Mouse (Mus musculus) heart, embryonic 10.5 days (tissue): ENCODE measurements around the gene Angptl8. TPM values are rescaled to one million over a fixed set of nuclear protein-coding genes. Genes with fewer than 3 reads are reported as not detected.
"Not testable (repeated sequence)": the region's sequence is repeated elsewhere in the genome, so short reads cannot be mapped to it uniquely, and the experiment has no call there.

Experiments
- DNase-seq: peaks from one replicate; pipeline ENCODE4 v3.0.0-alpha.2; 2017; ENCODE audit warnings: low spot score
- H3K27ac ChIP-seq: fragments of 300-500 bp; sonication (generic); 2 replicates; pipeline ENCODE4 v1.5.1; 2016; ENCODE audit warnings: mild to moderate bottlenecking
- H3K27me3 ChIP-seq: fragments of 300-500 bp; sonication (generic); 2 replicates; pipeline ENCODE4 v1.6.1; 2016; ENCODE audit warnings: mild to moderate bottlenecking; ENCODE audit not compliant: poor library complexity, insufficient read depth, severe bottlenecking
- H3K36me3 ChIP-seq: fragments of 300-500 bp; sonication (generic); 2 replicates; pipeline ENCODE4 v1.6.1; 2016; ENCODE audit warnings: mild to moderate bottlenecking, moderate library complexity
- H3K4me1 ChIP-seq: fragments of 300-500 bp; sonication (generic); 2 replicates; pipeline ENCODE4 v1.6.1; 2016; ENCODE audit warnings: mild to moderate bottlenecking
- H3K4me3 ChIP-seq: fragments of 300-500 bp; sonication (generic); 2 replicates; pipeline ENCODE4 v1.5.1; 2016; ENCODE audit warnings: mild to moderate bottlenecking, moderate library complexity
- H3K9me3 ChIP-seq: fragments of 300-500 bp; sonication (generic); 2 replicates; pipeline ENCODE4 v1.6.1; 2016; ENCODE audit warnings: mild to moderate bottlenecking, moderate library complexity
- WGBS: fragments of 180-500 bp; shearing (Covaris S2); methylation state at CpG from one replicate; pipeline ENCODE4 v1.1.7; 2016; 5-methylcytosine and 5-hydroxymethylcytosine counted together
- polyA plus RNA-seq: library from polyadenylated mRNA; unstranded; fragments of >200 nt; fragmentation: Nextera tagmentation; extraction: Ambion mirVana; gene quantifications from 2 replicates; pipeline ENCODE4 v1.2.1, GENCODE M21; 2016

The Angptl8 gene
- 2.5 and 5.7 TPM in 2 replicates for polyA plus RNA-seq

DNA sequence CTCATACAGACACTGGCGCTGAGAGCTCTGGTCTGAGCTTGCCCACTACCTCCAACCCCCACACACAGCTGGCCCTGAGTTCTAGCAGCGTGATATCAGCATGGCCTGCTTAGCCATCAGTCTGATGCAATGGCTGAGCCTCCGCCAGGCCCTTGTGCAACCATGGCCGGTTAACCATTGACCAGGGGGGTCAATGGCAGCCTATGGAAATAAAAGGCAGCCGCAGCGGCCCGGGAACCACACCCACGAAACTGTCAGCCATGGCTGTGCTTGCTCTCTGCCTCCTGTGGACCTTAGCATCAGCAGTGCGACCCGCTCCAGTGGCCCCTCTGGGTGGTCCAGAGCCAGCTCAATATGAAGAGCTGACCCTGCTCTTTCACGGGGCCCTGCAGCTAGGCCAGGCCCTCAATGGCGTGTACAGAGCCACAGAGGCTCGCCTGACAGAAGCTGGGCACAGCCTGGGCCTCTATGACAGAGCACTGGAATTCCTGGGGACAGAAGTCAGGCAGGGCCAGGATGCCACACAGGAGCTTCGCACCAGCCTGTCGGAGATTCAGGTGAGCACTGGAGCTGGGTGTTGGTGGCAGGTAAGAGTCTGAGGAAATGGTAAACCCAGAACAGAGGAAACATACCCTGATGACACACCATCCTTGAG is at the start of gene Angptl8:
TSS of gene Angptl8 (plus strand) at position 253 of the 655 bp plus-strand sequence.
- 87% methylated on average over 15 of the region's 15 CpGs for WGBS
- no peaks in the 10 kb centered on the region for H3K27me3 ChIP-seq
- no peak within 1 kb of the TSS for H3K4me3 ChIP-seq
- DNase-seq = no peak
- peaks cover 93% of the 10 kb centered on the region for H3K36me3 ChIP-seq
- no peaks in the 10 kb centered on the region for H3K4me1 ChIP-seq
- no peak within 1 kb of the TSS for H3K27ac ChIP-seq
- H3K9me3 ChIP-seq = no peaks in the 10 kb centered on the region

DNA sequence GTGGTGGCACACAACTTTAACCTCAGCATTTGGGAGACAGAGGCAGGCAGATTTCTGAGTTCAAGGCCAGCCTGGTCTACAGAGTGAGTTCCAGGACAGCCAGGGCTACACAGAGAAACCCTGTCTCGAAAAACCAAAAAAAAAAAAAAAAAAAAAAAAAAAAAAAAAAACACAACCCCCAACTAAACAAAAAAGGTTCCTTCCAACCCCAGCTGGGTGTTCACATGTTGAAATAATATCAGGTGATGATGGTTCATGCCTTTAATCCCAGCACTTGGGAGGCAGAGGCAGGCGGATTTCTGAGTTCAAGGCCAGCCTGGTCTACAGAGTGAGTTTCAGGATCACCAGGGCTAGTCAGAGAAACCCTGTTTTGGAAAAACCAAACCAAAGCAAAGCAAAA is 49.0 kb upstream of the Angptl8 start:
- not testable (repeated sequence) for H3K27ac ChIP-seq, H3K4me3 ChIP-seq, H3K27me3 ChIP-seq, H3K9me3 ChIP-seq, DNase-seq
- peaks cover 17% of the 10 kb centered on the region for H3K4me1 ChIP-seq
- peaks cover 89% of the 10 kb centered on the region for H3K36me3 ChIP-seq
- WGBS = 65% methylated on average over 2 of the region's 2 CpGs

DNA sequence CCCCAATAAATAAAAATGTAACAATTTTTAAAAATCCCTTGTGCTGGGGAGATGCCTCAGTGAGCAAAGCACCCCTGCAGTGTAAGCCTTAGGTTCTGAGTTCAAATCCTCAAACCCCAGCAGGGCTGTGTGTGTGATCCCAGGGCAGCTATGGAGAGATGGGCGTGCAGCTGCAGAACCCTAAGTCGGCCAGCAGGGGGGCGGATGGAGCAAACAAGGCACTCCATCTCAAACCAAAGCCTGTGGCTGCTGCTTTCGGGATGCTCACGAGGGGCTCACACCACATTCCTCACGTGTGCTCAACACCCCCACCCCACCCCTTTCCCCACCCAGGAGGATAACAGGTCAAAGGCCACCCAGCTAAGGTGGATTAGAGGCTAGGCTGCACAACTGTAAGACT is 48.4 kb upstream of the Angptl8 start:
- WGBS = 6% methylated on average over 6 of the region's 6 CpGs
- peaks cover 89% of the 10 kb centered on the region for H3K36me3 ChIP-seq

DNA sequence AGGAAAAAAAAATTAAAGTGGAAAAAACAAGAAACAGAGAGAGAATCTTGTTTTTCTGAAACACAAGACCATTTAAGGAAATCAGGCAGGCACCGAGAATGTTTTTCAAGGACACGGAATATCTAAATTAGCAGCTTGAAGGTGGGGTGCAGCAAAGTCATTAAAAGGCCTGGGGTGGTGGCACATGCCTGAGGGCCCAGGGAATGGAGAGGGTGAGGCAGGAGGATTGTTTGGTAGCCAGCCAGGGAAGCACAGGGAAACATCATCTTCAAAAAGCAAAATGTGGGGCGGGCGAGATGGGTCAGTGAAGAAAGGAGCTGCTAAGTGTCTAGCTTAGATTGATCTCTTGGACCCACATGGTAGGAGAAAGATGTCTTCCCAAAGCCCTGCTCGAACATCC is 47.7 kb upstream of the Angptl8 start:
- no peaks in the 10 kb centered on the region for H3K9me3 ChIP-seq
- H3K4me1 ChIP-seq = peaks cover 25% of the 10 kb centered on the region
- H3K27me3 ChIP-seq = no peaks in the 10 kb centered on the region
- no peak overlapping the region; the same call in 1 of the 2 replicates for H3K27ac ChIP-seq
- H3K4me3 ChIP-seq = no peak overlapping the region
- 84% methylated on average over 5 of the region's 5 CpGs for WGBS
- no peak for DNase-seq
- peaks cover 89% of the 10 kb centered on the region for H3K36me3 ChIP-seq

More for the DNA sequence above, 48.4 kb upstream of the Angptl8 start:
- Histone ChIP-seq H3K4me3 (no peak overlapping the region), H3K9me3 (no peaks in the 10 kb centered on the region), H3K4me1 (peaks cover 23% of the 10 kb centered on the region), H3K27ac (no peak overlapping the region; the same call in 1 of the 2 replicates), H3K27me3 (no peaks in the 10 kb centered on the region)
- DNase-seq = no peak

DNA sequence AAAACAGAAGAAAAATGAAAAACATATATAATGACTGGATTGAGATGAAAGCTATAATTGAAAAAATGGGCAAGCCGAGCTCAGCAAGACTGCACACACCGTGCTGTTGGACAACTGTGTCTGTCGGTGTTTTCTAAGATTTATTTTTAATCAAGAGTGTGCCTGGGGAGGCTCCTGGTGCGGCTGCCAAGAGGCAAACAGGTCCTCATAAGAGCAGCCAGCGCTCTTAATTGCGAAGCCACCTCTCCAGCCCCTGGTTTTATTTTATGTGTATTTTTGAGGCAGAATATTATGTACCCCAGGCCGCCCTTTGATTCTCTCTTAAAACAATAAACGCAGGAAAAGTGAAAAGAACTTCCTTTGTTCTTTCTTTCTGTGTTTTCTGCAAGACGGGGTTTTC is 47.1 kb upstream of the Angptl8 start:
- H3K9me3 ChIP-seq = no peaks in the 10 kb centered on the region
- peaks cover 92% of the 10 kb centered on the region for H3K36me3 ChIP-seq
- no peak overlapping the region for H3K4me3 ChIP-seq
- H3K27ac ChIP-seq = no peak overlapping the region
- DNase-seq = no peak
- peaks cover 28% of the 10 kb centered on the region for H3K4me1 ChIP-seq
- WGBS = 86% methylated on average over 9 of the region's 9 CpGs
- H3K27me3 ChIP-seq = no peaks in the 10 kb centered on the region

DNA sequence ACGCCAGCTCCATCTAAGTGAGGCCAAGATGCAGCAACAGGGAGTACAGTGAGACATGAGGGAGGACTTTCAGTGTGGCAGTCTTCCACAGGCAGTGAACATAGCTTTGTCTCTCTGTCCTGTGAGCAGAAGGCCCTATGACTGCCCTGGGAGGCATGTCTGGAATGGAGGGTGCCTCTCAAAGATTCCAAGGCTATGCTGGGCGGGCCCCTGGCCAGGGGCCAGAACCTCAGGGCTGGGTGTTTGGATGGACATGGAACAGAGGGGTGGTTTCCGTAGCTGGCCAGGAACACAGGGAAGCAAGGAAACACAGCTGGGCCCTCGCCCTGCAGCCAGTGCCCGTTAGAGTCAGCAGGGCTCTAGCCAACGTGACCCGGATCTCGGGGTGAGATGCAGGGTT is 43.4 kb upstream of the Angptl8 start:
- Histone ChIP-seq H3K4me3 (0 out of 2 replicates have a peak overlapping the region, but pooled peaks have one; percentile 9), H3K36me3 (peaks cover 87% of the 10 kb centered on the region), H3K4me1 (peaks cover 52% of the 10 kb centered on the region), H3K9me3 (no peaks in the 10 kb centered on the region), H3K27ac (peak overlapping the region; percentile 65), H3K27me3 (no peaks in the 10 kb centered on the region)
- DNase-seq = no peak
- 61% methylated on average over 8 of the region's 8 CpGs for WGBS

DNA sequence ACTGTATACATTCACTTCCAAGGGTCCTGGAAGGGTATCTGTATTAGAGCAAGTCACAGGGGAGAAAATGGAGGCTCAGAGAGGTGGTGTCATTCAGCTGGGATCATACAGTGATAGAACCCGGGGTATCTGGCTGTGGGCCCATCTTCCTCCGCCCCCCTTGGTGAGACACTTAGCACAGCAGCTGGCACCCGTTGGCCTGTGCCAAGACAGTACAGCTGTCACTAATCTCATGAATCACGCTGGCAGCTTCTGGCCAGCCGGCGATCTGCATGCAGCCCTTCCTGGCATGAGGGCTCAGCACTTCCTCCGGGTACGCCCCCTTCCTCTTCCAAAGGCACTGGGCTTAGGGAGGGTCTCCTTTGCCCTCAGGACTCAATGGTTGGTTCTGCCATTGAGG is 42.7 kb upstream of the Angptl8 start:
- Histone ChIP-seq H3K4me1 (peaks cover 54% of the 10 kb centered on the region), H3K27ac (peak overlapping the region; percentile 65; the same call in 1 of the 2 replicates), H3K4me3 (no peak overlapping the region), H3K36me3 (peaks cover 81% of the 10 kb centered on the region), H3K27me3 (no peaks in the 10 kb centered on the region), H3K9me3 (no peaks in the 10 kb centered on the region)
- WGBS = 70% methylated on average over 8 of the region's 8 CpGs
- DNase-seq = no peak

DNA sequence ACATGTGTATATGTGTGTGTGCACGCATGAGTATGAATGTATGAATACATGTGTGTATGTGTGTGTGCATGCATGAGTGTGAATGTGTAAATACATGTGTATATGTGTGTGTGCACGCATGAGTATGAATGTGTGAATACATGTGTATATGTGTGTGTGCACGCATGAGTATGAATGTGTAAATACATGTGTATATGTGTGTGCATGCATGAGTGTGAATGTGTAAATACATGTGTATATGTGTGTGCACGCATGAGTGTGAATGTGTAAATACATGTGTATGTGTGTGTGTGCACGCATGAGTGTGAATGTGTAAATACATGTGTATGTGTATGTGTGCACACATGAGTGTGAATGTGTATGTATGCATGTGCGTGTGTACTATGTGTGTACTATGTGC is 41.8 kb upstream of the Angptl8 start:
- Histone ChIP-seq H3K36me3 (peaks cover 73% of the 10 kb centered on the region), H3K4me1 (peaks cover 57% of the 10 kb centered on the region)
- not testable (repeated sequence) for H3K4me3 ChIP-seq, H3K27ac ChIP-seq, DNase-seq, H3K9me3 ChIP-seq, H3K27me3 ChIP-seq
- 92% methylated on average over 6 of the region's 6 CpGs for WGBS

DNA sequence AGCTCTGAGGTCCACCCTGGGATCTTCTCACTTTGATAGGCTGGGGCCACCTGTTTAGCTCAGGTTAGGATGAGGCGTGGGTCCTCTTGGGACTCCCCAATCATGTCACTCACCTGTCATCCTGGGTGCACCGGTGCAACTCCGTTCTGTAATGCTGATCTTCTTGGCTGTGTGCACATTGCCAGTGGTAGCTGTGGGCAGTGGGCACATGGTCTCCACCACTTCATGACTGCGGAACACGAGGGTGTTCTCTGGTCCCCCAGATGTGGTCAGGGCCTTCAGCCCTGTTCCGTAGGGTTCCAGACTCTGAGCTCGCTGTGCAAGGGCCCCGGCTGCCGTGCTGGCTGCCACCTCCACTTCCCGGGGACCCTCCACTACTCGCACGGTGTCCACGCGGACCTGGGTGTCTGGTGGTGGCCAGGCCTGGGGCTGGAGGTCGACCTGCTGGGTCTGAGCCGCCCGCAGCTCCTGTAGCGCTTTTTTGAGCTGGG is 40.9 kb upstream of the Angptl8 start:
- no peak overlapping the region for H3K27ac ChIP-seq
- H3K4me3 ChIP-seq = no peak overlapping the region
- H3K36me3 ChIP-seq = peaks cover 64% of the 10 kb centered on the region
- no peaks in the 10 kb centered on the region for H3K9me3 ChIP-seq
- H3K4me1 ChIP-seq = peaks cover 64% of the 10 kb centered on the region
- 94% methylated on average over 18 of the region's 18 CpGs for WGBS
- no peaks in the 10 kb centered on the region for H3K27me3 ChIP-seq
- DNase-seq = no peak

DNA sequence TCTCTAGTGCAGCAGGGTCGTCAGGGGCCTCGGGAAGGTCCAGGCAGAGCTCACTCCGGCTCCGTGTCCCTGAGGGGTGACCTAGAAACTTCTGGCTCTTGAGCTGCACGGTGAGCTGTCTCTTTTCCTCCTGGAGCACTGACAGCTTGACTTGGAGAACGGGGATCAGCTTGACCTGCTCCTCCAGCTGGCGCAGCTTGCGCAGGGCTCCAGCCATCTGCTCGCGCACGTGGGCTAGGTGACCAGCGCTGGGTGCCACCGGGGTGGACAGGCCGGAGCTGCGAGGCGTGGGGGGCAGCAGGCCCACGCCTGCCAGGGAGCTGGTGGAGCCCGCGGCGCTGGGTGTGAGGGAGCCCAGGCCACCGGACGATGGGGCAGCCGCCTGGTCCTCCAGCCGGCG is 40.4 kb upstream of the Angptl8 start:
- Histone ChIP-seq H3K36me3 (peaks cover 59% of the 10 kb centered on the region), H3K4me3 (no peak overlapping the region), H3K27ac (peak overlapping the region; percentile 94), H3K4me1 (peaks cover 64% of the 10 kb centered on the region), H3K27me3 (no peaks in the 10 kb centered on the region), H3K9me3 (no peaks in the 10 kb centered on the region)
- no peak for DNase-seq
- WGBS = 92% methylated on average over 25 of the region's 25 CpGs

DNA sequence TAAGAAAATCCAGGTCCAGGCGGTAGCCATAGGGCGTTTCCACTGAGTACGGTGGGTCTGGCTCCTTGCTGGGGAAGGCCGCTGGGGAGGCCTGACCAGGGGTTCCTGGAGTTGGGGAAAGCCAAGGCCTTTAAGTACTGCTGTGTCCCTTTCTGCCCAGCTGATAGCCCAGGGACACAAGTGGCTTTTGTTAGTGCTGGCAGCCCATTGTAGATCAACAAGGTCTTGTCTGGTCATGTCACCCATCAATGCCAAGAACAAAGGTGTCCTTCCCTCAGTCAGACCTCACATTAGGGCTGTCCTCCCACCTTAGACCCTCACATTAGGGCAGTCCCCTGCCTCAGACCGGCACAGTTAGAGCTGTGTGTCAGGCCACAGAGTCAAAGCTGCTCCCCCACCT is 39.7 kb upstream of the Angptl8 start:
- H3K9me3 ChIP-seq = no peaks in the 10 kb centered on the region
- H3K27ac ChIP-seq = peak overlapping the region; percentile 94
- WGBS = 74% methylated on average over 5 of the region's 5 CpGs
- peaks cover 54% of the 10 kb centered on the region for H3K36me3 ChIP-seq
- no peaks in the 10 kb centered on the region for H3K27me3 ChIP-seq
- peak overlapping the region; percentile 78 for H3K4me3 ChIP-seq
- DNase-seq = no peak
- peaks cover 61% of the 10 kb centered on the region for H3K4me1 ChIP-seq

DNA sequence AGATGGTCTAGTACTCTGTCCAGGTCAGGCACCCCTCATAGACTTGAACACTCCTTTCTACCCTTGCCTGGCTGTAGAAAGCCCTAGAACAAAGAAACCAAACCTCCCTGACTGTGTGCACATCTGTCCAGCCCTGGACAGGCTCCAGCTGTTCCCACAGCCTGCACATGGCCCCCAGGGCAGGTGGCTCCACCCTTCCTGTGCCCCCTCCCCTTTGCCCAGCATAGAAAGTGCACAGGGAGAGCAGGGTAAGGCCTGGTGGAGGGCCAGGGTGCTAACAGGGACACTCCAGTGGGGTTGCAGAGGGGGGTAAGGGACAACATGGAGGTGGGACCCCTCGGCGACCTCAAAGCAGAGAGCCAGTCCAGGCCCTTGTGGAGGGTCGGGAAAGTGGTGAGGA is 39.1 kb upstream of the Angptl8 start:
- DNase-seq = no peak
- no peaks in the 10 kb centered on the region for H3K9me3 ChIP-seq
- WGBS = 56% methylated on average over 3 of the region's 3 CpGs
- peaks cover 56% of the 10 kb centered on the region for H3K36me3 ChIP-seq
- H3K4me1 ChIP-seq = peaks cover 64% of the 10 kb centered on the region
- H3K4me3 ChIP-seq = peak overlapping the region; percentile 78
- no peaks in the 10 kb centered on the region for H3K27me3 ChIP-seq
- H3K27ac ChIP-seq = peak overlapping the region; percentile 94

DNA sequence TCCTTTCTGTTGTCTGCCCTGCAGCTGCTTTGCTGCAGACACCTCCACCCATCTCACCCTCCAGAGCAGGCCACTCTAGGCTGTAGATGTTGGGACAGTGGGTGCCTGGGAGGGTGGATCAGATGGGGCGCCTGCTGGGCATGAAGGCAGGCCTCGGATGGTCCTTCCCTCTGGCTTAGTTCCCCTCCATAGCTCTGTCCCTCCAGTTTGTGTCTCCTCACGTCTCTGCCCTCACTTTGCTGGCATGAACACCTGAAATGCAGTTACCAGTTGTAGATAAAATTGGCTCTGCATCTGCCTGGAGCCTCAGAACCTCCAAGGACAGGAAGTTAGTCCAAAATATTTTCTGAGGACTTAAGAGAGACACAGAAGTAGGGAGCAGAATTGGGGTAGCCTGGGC is 38.4 kb upstream of the Angptl8 start:
- DNase-seq = no peak
- H3K4me3 ChIP-seq = peak overlapping the region; percentile 78
- 65% methylated on average over 3 of the region's 3 CpGs for WGBS
- no peaks in the 10 kb centered on the region for H3K27me3 ChIP-seq
- H3K9me3 ChIP-seq = no peaks in the 10 kb centered on the region
- peaks cover 56% of the 10 kb centered on the region for H3K36me3 ChIP-seq
- H3K4me1 ChIP-seq = peaks cover 58% of the 10 kb centered on the region
- peak overlapping the region; percentile 94 for H3K27ac ChIP-seq
